Mouse (Mus musculus) E14TG2a.4 (cell line): ENCODE measurements around the gene Casq2.

Source experiments
- H3K27me3 ChIP-seq: 2 replicates; pipeline ENCODE4 v1.6.1; 2014; ENCODE audit warnings: low read length, control low read depth; ENCODE audit not compliant: insufficient read depth
- H3K36me3 ChIP-seq: 2 replicates; pipeline ENCODE4 v1.6.1; 2014; ENCODE audit warnings: low read length, control low read depth; ENCODE audit not compliant: insufficient read depth
- H3K4me1 ChIP-seq: replicated peaks from 2 replicates; pipeline ENCODE4 v1.6.1; 2014; ENCODE audit warnings: low read depth, low read length, control low read depth
- H3K4me3 ChIP-seq: replicated peaks from 2 replicates; pipeline ENCODE4 v1.5.1; 2014; ENCODE audit warnings: mild to moderate bottlenecking, low read length
- H3K9me3 ChIP-seq: 2 replicates; pipeline ENCODE4 v1.6.1; 2014; ENCODE audit warnings: low read length, control low read depth
- CTCF ChIP-seq: conservative IDR thresholded peaks from 2 replicates; pipeline ENCODE4 v1.5.1; 2014; ENCODE audit warnings: low read length
- NANOG ChIP-seq: IDR thresholded peaks from 2 replicates; pipeline ENCODE4 v1.6.1; 2014; ENCODE audit warnings: borderline replicate concordance, low read length, mixed read lengths
- POU5F1 ChIP-seq: IDR thresholded peaks from 2 replicates; pipeline ENCODE4 v1.6.1; 2014; ENCODE audit warnings: low read length, borderline replicate concordance

Gene Casq2

DNA sequence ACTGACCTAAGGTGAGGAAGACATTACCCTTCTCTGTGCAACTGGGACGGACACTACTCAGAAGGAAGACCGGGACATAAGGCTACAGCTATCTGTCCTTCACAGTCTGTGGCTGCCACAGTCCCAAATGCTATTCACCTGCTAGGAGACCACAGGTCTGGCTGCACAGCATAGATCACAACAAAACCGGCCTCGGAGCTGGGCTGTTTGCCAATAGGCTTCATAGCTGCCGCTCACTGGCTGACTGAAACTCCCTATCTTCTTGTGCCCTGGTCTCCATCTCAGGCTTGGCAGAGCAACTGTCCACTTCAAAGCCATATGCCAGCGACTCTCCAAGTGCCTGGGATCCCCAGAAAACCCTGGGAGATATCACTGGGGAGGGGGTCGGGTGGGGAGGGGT, 94.5 kb downstream of the Casq2 start:
- TF ChIP-seq NANOG (no peak), POU5F1 (no peak), CTCF (no peak)
- H3K9me3 ChIP-seq = peaks cover 1% of the 10 kb centered on the region

GRCm38 (mm10) chr3:102181191-102181590, 95.0 kb downstream of the Casq2 start:
- Histone ChIP-seq H3K4me3 (no peak overlapping the region), H3K4me1 (peaks cover 47% of the 10 kb centered on the region), H3K36me3 (peaks cover 56% of the 10 kb centered on the region), H3K9me3 (peaks cover 6% of the 10 kb centered on the region), H3K27me3 (no peaks in the 10 kb centered on the region)
- TF ChIP-seq CTCF = no peak
- no peak for TF ChIP-seq NANOG
- TF ChIP-seq POU5F1 = no peak

More for the DNA sequence above, 94.5 kb downstream of the Casq2 start:
- Histone ChIP-seq H3K4me1 (peaks cover 52% of the 10 kb centered on the region), H3K36me3 (peaks cover 52% of the 10 kb centered on the region), H3K4me3 (no peak overlapping the region), H3K27me3 (no peaks in the 10 kb centered on the region)

DNA sequence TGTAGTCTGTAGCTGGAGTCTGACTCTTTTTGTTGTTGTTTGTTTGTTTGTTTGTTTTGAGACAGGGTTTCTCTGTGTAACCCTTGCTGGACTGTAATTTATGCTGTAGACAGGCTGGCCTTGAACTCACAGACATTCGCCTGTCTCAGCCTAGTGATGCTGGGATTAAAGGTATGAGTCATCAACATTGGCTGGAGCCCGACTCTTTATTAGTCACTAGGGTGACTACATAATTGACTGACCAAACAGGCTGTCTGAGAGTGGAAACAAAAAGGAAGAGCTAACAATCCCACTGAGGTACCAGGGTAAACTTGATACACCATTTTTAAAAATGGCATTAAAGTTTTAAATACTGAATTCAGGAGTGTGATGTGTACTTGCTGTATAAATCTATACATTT, 96.4 kb downstream of the Casq2 start:
- H3K27me3 ChIP-seq = no peaks in the 10 kb centered on the region
- TF ChIP-seq NANOG = no peak
- TF ChIP-seq POU5F1 = no peak
- no peak for TF ChIP-seq CTCF
- H3K9me3 ChIP-seq = peaks cover 8% of the 10 kb centered on the region
- H3K4me1 ChIP-seq = peaks cover 46% of the 10 kb centered on the region
- H3K36me3 ChIP-seq = peaks cover 70% of the 10 kb centered on the region
- no peak overlapping the region for H3K4me3 ChIP-seq

GRCm38 (mm10) chr3:102184721-102185120, 98.5 kb downstream of the Casq2 start:
- no peak for TF ChIP-seq NANOG
- no peak for TF ChIP-seq POU5F1
- TF ChIP-seq CTCF = no peak
- Histone ChIP-seq H3K4me1 (peaks cover 66% of the 10 kb centered on the region), H3K27me3 (no peaks in the 10 kb centered on the region), H3K36me3 (peaks cover 75% of the 10 kb centered on the region), H3K4me3 (no peak overlapping the region), H3K9me3 (peaks cover 14% of the 10 kb centered on the region)

DNA sequence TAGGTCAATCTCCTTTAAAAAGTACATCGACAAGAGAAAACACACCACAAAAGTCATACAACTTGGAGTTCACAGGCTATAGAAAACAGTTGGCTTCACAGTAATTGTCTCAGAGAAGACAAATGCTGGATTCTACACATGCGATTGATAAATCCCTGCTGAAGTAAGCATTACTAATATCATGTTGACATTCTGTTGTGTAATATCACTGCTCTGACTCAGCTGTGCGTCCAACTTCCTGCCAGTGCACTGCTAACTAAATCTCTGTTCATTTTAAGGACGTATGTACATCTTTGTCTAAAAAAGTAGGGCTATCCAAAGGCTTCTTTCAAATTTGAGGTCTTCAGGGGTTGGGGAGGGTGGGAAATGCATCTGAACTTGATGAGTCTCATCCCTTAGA, 101.2 kb downstream of the Casq2 start:
- H3K4me3 ChIP-seq = no peak overlapping the region
- peaks cover 40% of the 10 kb centered on the region for H3K9me3 ChIP-seq
- H3K27me3 ChIP-seq = no peaks in the 10 kb centered on the region
- TF ChIP-seq NANOG (no peak), POU5F1 (no peak), CTCF (no peak)
- peaks cover 67% of the 10 kb centered on the region for H3K36me3 ChIP-seq
- peaks cover 66% of the 10 kb centered on the region for H3K4me1 ChIP-seq

DNA sequence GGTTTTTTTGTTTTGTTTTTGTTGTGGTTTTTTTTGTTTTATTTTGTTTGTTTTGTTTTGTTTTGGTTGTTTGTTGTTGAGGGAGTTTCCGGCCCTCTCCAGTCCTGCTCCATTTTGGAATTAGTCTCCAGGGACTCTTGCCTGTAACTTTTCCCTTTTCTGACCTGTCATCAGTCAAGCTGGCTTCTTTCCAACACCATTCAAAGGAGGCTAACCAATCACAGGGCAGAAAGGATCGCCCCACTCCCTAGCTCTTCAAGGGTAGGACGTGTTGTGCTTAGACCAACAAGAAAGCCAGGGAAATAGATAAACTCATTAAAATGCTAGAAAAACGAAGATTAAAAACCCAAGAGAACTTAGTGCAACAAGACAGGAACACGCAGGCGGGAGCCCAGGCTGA, 102.8 kb downstream of the Casq2 start:
- H3K4me3 ChIP-seq = peak overlapping the region; percentile 11; the same call in 1 of the 2 replicates
- H3K27me3 ChIP-seq = no peaks in the 10 kb centered on the region
- H3K9me3 ChIP-seq = peaks cover 54% of the 10 kb centered on the region
- no peak for TF ChIP-seq POU5F1
- TF ChIP-seq CTCF = no peak
- H3K36me3 ChIP-seq = peaks cover 72% of the 10 kb centered on the region
- peaks cover 69% of the 10 kb centered on the region for H3K4me1 ChIP-seq

DNA sequence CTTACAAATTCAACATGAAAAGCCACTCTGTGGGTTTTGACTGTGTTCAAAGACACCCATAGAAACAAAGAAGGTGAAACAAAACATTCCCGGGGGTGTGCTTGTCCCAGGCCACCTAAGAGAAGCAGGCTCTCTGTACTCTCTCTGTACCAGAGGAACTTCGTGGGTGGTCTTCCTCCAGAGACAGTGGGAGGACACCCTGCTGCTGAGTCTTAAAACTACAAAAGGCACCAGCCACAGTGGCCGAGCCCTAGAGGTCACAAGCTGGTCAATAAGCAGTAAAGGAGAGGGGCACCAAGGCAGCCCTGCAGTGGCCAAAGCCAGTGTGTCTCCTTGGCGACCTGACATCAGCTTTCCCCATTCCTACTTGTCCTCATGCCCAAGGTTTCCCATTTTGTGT, 103.8 kb downstream of the Casq2 start:
- Histone ChIP-seq H3K4me3 (no peak overlapping the region), H3K27me3 (no peaks in the 10 kb centered on the region), H3K4me1 (peaks cover 69% of the 10 kb centered on the region), H3K36me3 (peaks cover 78% of the 10 kb centered on the region), H3K9me3 (peaks cover 65% of the 10 kb centered on the region)
- TF ChIP-seq POU5F1 = no peak

DNA sequence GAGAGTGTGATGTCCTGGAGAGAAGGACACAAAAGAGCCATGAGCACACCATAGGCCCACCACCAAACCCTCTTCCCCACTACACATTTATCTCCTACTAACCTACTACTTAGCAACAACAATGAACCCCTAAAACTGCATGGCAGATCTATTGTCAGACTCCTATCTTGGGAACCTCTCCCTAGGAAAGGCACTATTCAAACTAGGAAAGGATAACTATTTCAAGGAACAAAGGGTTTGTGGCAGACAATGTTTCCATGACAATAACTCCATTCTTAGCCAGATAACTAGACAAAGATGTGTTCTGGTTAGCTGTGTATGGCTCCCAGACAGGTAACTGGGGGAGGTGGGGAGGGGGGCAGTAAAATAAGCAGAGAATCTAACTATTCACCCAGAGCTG, 104.4 kb downstream of the Casq2 start:
- H3K9me3 ChIP-seq = peaks cover 71% of the 10 kb centered on the region
- peaks cover 70% of the 10 kb centered on the region for H3K4me1 ChIP-seq
- no peaks in the 10 kb centered on the region for H3K27me3 ChIP-seq
- H3K36me3 ChIP-seq = peaks cover 80% of the 10 kb centered on the region
- H3K4me3 ChIP-seq = no peak overlapping the region
- TF ChIP-seq NANOG = peak; percentile 89
- no peak for TF ChIP-seq POU5F1

DNA sequence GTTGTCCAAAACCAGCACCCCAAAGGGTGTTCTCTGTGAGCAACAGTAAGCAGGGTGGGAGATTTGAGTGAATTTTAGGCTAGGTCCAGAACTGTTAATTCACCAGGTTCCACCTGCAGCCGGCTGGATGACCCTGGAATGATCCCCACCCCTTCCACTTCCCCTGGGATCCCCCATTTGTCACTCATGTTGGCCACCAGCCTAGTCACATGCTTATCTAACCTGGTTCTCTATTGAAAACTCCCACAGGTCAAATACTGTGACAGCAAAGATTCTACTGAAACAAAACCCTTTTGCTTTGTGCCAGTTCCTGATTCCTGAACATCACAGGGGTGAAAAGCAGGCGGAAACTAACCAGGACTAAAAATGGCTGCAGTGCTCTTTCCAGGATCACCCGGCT, 105.4 kb downstream of the Casq2 start:
- no peak for TF ChIP-seq NANOG
- Histone ChIP-seq H3K4me3 (no peak overlapping the region), H3K4me1 (peaks cover 80% of the 10 kb centered on the region), H3K27me3 (no peaks in the 10 kb centered on the region), H3K9me3 (peaks cover 63% of the 10 kb centered on the region), H3K36me3 (peaks cover 80% of the 10 kb centered on the region)

- Histone ChIP-seq H3K27me3 (no peaks in the 10 kb centered on the region), H3K9me3 (peaks cover 63% of the 10 kb centered on the region), H3K36me3 (peaks cover 72% of the 10 kb centered on the region), H3K4me1 (peaks cover 84% of the 10 kb centered on the region), H3K4me3 (no peak overlapping the region)
- TF ChIP-seq CTCF = no peak
- TF ChIP-seq POU5F1 = no peak
- no peak for TF ChIP-seq NANOG
These were observed 106.4 kb downstream of the Casq2 start for GRCm38 (mm10) chr3:102192621-102193020.
